Mouse (Mus musculus): Measurements from ENCODE around the gene Cdc25a. TPM values are rescaled to one million over a fixed set of nuclear protein-coding genes. Genes with fewer than 3 reads are reported as not detected.

Cdc25a gene
- polyA plus RNA-seq, 1 experiment, result 13.1 TPM

DNA sequence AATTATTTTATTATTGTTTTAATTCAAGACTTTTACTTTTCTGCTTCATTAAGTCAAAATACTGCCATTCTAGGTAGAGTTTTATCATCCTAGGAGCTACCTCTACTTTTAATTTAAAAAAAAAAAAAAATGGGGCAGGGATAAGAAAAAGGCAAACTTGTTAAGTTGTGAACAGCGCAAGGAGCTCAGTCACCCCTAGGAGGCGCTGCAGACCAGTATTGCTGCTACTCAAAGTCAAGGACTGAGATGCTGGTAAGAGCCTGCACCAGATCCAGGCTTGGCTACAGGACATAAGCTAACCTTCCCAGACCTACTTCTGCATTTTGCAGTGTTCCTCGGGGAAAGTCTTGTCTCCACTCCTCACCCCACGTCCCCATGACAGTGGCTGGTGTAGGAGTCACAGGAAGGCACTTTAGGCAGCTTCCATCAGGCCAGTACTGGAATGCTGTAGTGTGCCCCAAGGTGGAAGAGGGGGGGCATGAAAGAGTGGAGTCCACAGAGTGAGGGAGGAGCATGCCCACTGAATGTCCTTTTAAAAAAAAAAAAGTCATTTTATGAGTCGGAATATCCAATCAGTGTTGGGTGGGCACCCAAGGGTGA lies 17.4 kb downstream of the Cdc25a start:
- no peak for DNase-seq (ENCODE audit: low spot score)

DNA sequence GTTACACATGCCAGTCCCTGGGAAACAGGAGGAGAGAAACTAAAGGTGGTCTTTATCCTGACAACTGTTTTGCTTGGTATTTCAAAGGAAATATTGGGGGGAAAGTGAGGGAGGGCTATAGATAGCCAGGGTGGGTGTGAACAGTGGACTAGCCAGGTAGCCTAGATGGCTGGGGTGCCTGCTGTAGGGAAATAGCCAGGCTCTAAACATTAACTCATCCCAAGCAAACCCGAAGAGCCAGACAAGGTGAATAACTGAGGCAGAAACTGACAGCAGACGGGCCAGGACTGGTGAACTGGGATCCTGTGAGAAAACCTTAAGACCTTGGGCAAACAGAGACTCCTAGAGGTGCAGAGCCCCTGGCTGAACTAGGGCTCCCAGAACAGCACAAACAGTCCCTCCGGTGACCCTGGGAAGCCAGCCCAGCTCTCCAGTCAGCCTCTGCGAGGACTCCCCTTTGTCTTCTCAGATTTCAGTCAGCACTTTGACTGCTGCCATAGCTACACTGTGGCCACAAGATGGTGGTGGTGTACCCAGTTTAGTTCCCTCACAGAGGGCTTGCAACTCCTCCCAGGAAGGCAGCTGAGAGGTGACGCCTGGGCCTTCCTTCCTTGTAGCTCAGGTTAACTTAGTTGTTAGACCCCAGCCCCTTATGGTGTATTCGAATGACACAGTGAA lies 19.2 kb downstream of the Cdc25a start:
- no peak for DNase-seq (ENCODE audit: low spot score)

DNA sequence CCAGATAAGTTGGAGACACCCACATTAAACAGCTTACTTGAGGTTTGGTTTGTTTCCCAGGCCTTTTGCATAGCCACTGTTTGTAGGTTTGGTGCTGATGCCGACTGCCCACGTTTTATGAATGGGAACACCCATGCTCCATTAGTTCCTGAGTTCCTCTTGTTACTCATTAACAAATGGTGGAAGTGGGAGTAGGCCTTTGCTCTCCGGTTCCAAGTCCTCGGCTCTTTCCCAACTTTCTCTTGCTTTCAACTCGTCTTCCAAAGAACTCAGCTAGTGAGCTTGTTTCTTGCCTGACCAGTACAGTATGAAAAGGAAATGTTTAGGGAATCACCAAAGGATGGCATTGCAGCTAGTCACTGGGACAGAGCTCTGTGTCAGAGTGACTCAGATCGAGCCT lies 20.2 kb downstream of the Cdc25a start:
- no peak for DNase-seq (ENCODE audit: low spot score)

DNA sequence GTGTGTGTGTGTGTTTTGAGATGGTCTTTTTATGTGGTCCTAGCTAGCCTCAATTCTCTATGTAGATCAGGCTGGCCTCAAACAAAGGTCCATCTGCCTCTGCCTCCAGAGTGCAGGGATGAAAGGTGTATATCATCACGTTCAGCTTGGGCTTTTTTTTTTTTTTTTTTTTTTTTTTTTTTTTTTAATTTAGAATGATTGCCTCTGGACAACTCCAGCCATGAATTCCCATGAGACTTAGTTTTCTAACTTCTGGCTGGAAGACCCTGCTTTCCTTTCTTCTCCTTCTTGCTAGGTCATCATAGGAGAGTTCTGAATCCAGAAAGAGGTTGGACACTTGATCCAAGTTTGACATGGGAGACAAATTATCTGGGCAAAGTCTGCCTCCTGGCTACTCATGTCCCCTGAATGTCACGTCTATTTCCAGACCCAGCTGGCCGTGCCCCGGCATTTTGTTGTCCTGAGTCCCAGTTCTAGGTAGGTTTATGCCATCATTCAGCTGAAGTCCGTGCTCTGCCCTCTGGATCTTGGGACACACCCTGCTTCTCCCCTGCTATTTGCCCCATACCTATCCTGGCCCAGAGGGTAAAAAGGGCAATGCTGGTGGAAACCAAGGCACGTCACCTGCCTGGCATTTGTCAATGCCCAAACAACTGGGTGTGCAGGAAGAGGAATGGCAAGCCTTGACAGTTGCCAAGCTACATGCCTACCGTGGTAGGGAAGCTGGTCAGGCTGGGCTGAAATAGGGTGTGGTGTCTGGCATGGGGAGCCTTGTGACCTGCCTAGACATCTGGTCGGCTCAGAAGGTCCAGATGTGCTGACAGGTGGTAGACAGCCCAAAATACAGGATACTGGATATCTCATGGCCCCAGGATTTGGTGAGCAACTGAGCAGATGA lies 21.1 kb downstream of the Cdc25a start:
- DNase-seq (ENCODE audit: low spot score), result no peak

DNA sequence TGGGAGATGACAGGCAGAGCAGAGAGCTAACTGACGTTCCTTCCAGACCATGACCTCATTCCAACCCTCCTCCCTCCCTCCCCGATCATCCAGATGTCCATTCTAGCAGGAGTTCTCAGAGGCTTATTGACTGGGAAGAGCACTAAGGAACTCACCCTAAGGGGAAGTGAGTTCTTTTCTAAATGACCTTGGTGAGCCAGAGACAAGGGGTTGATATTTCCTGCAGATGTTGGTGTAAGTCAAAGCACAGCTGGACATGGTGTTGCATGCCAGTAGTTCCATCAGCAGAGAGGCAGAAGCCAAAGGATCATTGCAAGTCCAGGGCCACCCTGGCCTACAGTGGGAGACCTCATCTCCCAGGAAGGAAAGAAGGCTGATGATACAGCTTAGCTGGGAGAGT lies 22.6 kb downstream of the Cdc25a start:
- no peak for DNase-seq (ENCODE audit: low spot score)

DNA sequence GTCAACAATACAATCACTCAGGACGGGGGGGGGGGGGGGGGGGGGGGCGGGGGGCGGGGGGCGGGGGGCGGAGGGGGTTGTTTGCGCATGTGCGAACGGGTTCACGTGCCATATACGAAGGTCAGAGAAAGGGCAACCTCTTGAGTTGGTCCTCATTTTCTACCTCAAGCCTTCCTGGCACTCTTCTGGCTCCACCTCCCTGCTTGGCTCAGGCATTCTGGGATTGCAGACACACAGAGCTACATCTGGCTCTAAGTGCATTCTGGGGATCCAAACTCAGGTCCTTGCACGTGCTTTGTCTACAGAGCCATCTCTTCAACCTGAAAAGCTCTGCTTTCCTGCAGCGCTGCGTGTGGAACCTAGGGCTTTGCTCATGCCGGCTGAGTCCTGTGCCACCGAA lies 24.0 kb downstream of the Cdc25a start:
- no peak for DNase-seq (ENCODE audit: low spot score)

DNA sequence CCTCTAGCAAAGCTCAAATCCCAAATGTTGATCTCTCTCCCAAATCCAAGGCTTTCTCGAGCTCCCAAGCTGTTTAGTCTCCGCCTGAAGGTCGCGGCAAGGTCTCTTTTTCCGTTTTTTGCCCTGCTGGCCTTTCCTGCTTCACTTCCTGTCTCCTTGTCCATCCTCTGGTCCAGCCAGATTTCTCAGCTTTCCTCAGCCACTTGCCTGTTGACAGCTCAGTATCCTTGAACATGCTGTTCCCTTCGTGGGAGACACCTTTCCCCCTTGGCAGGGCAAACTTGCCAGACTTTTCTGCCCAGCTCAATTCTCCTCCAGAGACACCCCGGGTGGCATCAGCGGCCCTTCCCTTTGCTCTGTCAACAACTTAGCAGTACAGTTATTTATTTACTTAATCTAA lies 24.4 kb downstream of the Cdc25a start:
- no peak for DNase-seq (ENCODE audit: low spot score)

DNA sequence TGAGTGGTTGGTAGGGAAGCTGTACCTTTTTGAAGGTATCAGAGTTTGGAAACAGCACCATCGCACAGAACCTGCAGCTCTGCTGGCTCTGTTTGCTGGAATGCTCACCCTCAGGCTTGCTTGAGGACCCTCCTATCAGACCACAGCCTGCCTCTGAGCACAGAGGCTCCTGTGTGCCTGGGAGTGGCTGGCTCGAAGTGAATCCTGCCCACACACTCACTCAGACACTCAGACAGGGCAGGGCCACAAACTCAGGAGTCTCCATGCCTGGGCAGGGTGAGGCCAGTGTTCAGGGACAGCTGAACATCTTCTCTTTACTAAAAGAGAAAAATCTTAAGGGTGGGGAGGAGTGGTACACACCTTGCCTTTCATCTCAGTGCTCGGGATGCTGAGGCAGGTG lies 25.2 kb downstream of the Cdc25a start:
- DNase-seq (ENCODE audit: low spot score), result no peak

DNA sequence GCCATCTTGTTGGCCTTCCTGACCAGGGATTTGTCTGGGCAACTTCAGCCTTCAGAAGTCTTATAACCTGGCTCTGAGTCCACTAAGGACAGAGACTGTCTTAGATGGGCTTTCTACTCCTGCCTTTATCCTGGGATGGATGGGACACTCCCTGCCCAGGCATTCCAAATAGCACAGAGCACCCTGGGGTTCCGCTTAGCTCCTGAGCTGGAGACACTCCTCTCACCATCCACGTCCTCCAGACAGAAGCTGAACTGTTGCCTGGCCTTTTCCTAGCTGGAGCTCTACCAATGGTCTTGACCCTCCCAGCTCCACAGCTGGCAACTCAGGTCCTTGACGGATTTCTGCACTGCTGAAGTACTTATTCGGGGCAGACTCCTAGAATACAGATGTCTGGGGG lies 26.9 kb downstream of the Cdc25a start:
- no peak for DNase-seq (ENCODE audit: low spot score)

DNA sequence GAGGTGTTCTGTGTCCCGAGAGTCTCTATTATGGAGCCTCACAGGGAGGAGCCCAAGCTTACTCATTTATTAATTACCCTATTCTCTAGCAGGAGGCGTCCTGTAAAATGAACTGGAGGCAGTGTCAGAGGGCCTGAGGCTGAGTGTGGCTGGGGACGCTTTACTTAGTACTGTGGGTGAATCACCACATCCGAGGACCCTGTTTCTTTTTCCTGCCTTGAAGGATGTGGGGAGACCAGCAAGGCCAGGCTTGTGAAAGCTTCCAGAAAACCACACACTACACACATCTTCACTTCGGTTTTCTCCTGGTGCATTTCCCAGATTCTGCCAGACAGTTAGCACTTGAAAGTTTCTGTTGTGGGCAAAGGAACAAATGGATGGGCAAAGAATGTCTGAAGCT lies 27.4 kb downstream of the Cdc25a start:
- DNase-seq (ENCODE audit: low spot score), result no peak

DNA sequence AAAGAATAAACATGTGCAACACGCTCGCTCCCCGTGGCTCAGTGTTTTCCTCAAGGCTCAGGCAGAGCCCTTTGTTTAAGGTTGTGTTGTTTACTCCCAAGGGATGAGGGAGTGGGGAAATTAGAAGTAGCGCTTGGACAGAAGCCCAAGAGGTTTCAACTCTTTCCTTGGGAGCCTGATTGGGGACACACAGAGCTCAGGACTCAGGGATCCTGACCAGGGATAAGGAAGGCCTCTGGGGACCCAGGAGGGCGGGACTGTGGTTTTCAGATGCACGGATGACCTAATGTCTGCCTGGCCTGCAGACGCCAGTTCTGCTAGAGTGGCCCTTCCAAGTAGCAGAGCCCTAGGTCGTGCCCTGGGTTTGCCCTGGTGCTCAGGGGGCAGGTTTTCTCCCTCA lies 31.9 kb downstream of the Cdc25a start:
- no peak for DNase-seq (ENCODE audit: low spot score)

DNA sequence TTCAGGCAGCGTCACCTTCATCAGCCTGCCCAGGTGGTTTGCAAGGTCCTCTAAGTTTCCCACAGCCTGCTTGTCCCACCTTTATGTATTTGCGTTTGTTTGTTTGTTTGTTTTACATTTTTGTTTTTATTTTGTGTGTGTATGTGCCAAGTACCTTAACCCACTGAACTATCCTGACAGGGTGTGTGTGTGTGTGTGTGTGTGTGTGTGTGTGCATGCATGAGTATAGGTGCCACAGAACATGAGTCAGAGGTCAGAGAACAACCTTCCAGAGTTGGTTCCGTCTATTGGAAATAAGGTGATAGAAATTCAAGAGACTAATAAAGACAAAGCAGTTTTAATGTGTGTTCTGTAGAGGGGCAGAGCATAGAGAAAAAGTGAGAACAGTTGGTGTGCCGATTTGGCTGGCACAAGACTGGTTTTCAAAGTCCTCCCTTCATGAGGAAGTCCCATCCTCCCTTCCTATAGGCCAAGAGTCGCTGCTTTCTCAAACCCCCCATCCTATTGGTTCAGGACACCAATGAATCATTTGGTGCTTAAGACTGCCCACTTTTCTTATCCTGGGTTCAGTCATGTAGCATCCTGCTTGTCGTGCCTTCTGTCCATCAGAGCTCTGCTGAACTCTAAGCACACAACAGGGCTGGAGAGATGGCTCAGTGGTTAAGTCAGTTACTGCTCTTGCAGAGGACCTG lies 32.5 kb downstream of the Cdc25a start:
- no peak for DNase-seq (ENCODE audit: low spot score)

DNA sequence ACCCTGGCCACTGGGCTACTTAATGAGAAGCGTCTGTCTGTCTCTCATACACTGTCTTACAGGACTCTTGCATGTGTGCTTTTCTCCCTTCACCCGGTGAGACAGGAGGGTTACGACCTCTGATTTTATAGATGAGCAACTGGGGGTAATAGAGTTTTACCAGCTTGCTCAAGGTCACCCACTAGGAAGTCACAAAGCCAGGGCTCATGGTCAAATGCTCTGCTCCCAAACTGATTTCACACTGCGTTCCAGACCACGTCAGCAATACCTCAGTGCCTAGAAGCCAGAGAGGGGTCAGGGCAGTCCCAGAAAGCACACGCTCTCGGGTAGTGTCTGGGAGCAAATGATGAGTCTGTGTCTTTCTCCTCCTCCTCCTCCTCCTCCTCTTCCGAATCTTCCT lies 33.7 kb downstream of the Cdc25a start:
- DNase-seq (ENCODE audit: low spot score), result no peak

DNA sequence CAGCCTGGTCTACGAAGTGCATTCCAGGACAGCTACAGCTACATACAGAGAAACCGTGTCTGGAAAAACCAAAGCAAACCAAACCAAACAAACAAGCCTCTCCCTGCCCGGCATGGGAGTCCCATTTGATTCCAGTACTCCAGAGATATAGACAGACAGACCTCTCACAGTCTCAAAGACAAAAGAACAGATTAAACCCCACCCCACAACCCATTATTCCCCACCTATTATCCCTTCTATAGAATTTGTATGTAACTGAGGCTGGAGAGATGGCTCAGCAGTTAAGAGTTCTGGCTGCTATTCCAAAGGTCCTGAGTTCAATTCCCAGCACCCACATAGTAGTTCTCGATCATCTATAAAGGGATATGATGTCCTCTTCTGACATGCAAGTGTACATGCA lies 34.5 kb downstream of the Cdc25a start:
- no peak for DNase-seq (ENCODE audit: low spot score)

DNA sequence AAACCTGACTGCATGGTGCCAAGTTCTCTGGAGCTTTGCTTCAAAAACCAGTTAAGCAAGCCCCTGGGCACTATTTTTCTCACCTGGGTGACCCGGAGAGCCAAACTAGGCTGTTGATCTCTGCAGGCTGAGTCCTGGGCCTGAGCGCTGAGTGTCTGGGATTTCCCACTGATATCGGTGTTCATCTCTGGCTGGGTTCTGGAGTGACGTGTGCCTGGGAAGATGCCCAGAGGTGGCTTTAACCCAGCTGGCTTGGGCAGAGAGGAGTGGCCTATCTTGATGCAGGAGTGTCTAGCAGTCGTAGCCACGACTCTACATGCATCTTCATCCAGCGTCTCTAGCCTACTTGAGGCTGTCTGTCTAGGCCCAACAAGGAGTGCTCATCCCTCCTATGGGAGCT lies 36.4 kb downstream of the Cdc25a start:
- no peak for DNase-seq (ENCODE audit: low spot score)

DNA sequence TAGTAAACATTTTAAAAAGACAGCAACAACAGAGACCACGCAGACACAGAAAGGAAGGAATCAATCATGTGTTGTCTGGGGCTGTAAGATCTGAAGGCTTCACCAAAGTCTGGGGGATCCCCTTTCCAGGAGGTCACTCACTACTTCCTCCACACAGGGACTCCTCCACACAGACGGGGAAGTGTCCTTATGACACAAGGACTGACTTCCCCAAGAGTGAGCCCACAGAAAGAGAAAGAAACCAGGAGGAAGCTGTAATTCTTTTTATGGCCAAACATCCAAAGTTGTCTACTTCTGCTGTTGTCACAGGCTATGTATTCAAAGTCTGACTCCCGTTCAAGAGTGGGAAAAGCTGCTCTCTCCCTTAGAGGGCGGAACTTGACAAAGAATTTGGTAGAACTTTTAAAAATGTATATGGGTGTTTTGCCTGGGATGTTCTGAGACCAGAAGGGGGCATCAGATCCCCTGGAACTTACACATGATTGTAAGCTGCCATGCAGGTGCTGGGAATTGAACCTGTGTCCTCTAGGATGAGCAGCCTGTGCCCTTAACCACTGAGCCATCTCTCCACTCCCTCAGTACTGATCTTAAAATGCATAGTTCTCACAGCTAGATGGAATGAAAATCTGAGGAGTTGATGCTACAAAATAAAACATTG lies 39.0 kb downstream of the Cdc25a start:
- no peak for DNase-seq (ENCODE audit: low spot score)

DNA sequence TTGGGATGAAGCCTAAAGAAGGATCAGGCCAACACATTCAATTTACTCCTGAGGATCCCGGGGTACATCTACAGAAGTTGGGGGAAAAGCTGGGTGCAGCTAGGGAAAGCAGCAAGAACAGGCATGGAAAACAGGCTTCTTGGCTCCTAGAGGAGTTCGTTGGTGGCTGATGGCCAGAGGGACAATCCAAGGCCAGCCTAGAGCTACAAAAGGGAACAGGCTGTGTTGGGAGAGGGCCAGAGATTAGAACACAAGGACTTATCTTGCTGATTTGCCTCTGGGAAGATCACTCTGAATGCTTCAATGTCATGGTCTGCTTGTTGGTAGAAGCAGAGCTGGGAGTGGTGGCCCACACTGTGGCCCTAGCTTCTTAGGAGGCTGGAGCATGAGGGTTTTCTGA lies 42.6 kb downstream of the Cdc25a start:
- DNase-seq (ENCODE audit: low spot score), result no peak

DNA sequence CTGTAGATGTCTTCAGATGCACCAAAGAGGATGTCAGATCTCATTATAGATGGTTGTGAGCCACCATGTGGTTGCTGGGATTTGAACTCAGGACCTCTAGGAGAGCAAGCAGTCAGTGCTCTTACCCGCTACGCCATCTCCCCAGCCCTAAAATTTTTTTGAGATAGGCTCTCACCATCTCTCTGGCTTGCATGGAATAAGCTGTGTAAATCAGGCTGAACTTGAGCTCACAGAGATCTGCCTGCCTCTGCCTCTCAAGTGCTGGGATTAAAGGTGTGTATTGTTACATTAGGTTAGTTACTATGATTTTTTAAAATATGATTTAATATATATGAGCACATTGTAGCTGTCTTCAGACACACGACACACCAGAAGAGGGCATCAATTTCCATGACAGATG lies 53.8 kb downstream of the Cdc25a start:
- DNase-seq (ENCODE audit: low spot score), result no peak

DNA sequence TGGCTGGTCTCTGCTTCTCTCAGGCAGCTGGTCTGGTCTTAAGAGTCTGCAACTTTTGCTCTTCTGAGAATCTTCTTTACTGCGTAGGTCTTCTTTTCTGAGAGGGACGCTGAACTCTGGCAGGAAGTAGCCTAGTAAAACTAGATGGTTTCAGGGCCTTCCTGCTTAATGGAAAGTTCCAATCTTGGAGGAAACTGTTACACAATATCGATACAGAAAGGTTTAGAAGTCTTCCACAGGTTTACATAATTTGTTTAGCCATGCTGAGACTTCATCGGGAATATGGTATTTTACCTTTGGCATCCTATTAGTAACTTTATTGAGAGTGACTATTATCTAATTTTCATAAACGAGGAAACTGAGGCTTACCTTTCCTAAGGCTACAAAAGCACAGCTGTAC lies 54.7 kb downstream of the Cdc25a start:
- DNase-seq (ENCODE audit: low spot score), result no peak

DNA sequence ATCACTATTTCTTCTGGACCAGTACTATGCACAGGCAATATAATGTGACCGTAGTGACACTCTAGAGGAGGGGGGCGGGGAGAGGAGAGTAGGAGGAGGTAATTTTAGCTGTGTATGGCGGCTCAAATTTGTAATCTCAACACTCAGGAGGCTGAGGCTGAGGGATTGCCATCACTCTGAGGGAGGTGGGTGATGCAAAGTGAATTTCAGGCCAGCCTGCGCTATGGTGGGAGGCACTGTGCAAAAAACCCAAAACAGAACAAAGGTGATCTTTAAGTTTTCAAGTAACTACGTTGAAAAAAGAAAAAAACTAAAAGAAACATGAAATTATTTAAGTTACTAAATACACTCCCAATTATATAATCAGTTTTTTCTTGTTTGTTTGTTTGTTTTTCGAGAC lies 55.4 kb downstream of the Cdc25a start:
- DNase-seq (ENCODE audit: low spot score), result no peak

DNA sequence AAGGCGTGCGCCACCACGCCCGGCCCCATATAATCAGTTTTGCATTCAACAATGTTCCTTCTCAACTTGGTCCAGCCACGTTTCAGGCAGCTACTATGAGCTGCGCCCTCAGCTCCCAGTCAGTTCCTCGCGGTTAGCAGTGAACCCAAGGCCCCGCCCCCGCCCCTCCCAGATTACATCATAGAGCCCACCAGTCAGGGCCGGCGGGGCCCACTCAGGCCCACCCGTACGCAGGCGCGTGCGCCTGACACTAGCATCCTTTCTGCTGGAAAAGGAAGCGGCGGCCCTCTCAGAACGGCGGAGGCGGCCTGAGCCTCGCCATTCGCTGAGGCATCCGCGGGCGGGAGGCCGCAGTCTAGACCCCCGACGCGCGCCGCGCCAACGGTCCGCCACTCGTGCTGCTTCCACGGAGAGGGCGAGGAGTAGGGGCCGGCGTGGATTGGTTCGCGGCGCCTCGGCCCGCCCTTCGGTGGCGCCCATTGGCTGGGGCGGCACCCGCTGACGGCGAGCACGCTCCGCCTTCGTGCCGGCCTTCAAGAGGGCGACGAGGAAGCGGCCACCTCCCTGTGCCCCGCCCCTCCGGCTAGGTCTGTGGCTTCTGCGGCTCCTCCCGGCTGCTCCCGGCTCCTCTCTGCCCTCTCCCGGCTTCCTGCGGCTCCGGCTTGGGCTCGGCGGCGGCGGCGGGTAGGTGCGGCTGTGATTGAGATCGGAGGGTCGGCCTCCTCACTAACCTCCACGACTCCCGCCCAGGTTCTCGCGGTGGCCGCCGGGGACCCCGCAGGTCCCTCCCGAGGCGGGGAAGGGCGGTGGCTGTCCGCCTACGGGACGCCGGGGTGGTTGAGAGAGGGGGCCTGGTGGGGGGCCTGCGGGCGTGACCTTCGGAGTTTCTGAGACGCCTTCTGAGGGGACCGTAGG lies 56.1 kb downstream of the Cdc25a start, which contains the start of gene Map4:
Map4 (plus strand) TSS at position 204 of the 915 bp plus-strand sequence.
- peak; percentile 95 for DNase-seq (ENCODE audit: low spot score)

Measured in urinary bladder, adult 2 months (tissue).